Mouse (Mus musculus): ENCODE measurements around the gene Serpine1.

Serpine1 gene

GRCm38 (mm10) chr5:137015913-137016312 is 56.2 kb downstream of the Serpine1 start:
- no peak for DNase-seq (ENCODE audit: low read depth)

GRCm38 (mm10) chr5:137012401-137012950 is 59.6 kb downstream of the Serpine1 start:
- DNase-seq (ENCODE audit: low read depth): no peak
